Mouse (Mus musculus) heart, embryonic 12.5 days (tissue): Measurements from ENCODE around the gene Taar2. TPM values are rescaled to one million over a fixed set of nuclear protein-coding genes. Genes with fewer than 3 reads are reported as not detected.

Source experiments
- ATAC-seq: fragments of 200-750 bp; cut with Nextera tagmentation; 2 replicates; pipeline ENCODE4 v1.8.0; 2017; ENCODE audit warnings: moderate TSS enrichment, moderate library complexity; ENCODE audit not compliant: insufficient number of reproducible peaks, low FRiP score
- H3K27ac ChIP-seq: fragments of 300-500 bp; sonication (generic); 2 replicates; pipeline ENCODE4 v1.5.1; 2016; ENCODE audit warnings: mild to moderate bottlenecking, moderate library complexity; ENCODE audit not compliant: poor library complexity, severe bottlenecking
- H3K27me3 ChIP-seq: fragments of 300-500 bp; sonication (generic); replicated peaks from 2 replicates; pipeline ENCODE4 v1.6.1; 2016; ENCODE audit warnings: mild to moderate bottlenecking, moderate library complexity
- H3K36me3 ChIP-seq: fragments of 300-500 bp; sonication (generic); 2 replicates; pipeline ENCODE4 v1.6.1; 2016; ENCODE audit warnings: mild to moderate bottlenecking, moderate library complexity
- H3K4me1 ChIP-seq: fragments of 300-500 bp; sonication (generic); replicated peaks from 2 replicates; pipeline ENCODE4 v1.6.1; 2016; ENCODE audit warnings: mild to moderate bottlenecking
- H3K4me2 ChIP-seq: fragments of 300-500 bp; sonication (generic); 2 replicates; pipeline ENCODE4 v1.6.1; 2016; ENCODE audit warnings: mild to moderate bottlenecking, moderate library complexity
- H3K4me3 ChIP-seq: fragments of 300-500 bp; sonication (generic); 2 replicates; pipeline ENCODE4 v1.5.1; 2016; ENCODE audit warnings: mild to moderate bottlenecking
- H3K9ac ChIP-seq: fragments of 300-500 bp; sonication (generic); 2 replicates; pipeline ENCODE4 v1.6.1; 2016; ENCODE audit warnings: mild to moderate bottlenecking, moderate library complexity
- H3K9me3 ChIP-seq: fragments of 300-500 bp; sonication (generic); replicated peaks from 2 replicates; pipeline ENCODE4 v1.6.1; 2016; ENCODE audit warnings: mild to moderate bottlenecking, moderate library complexity
- WGBS: fragments of 180-500 bp; shearing (Covaris S2); methylation state at CpG from one replicate; pipeline ENCODE4 v1.1.7; 2016; 5-methylcytosine and 5-hydroxymethylcytosine counted together
- polyA plus RNA-seq: library from polyadenylated mRNA; unstranded; fragments of >200 nt; fragmentation: Nextera tagmentation; extraction: Ambion mirVana; gene quantifications from 2 replicates; pipeline ENCODE4 v1.2.1, GENCODE M21; 2016

The Taar2 gene
- polyA plus RNA-seq, 1 experiment from 2014 or later = not detected

DNA sequence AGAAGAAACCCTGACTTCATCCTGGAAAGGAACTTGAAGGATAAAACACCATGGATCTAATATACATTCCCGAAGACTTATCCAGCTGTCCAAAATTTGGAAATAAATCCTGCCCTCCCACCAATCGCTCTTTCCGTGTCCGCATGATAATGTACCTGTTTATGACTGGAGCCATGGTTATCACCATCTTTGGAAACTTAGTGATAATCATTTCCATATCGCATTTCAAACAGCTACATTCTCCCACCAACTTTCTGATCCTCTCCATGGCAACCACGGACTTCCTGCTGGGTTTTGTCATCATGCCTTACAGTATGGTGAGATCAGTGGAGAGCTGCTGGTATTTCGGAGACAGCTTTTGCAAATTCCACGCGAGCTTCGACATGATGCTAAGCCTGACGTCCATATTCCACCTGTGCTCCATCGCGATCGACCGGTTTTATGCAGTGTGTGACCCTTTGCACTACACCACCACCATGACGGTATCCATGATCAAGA, 11.2 kb downstream of the Taar2 start, which contains the start of gene Taar3:
Taar3 (plus strand) TSS at position 51 of the 498 bp plus-strand sequence.
- no peaks in the 10 kb centered on the region for H3K9me3 ChIP-seq
- H3K4me1 ChIP-seq = 0 out of 2 replicates have a peak, but pooled peaks cover 13% of the 10 kb centered on the region
- H3K27ac ChIP-seq = no peak within 1 kb of the TSS
- H3K4me3 ChIP-seq = no peak within 1 kb of the TSS
- H3K4me2 ChIP-seq = no peak within 1 kb of the TSS
- no peak within 1 kb of the TSS for H3K9ac ChIP-seq
- no peak for ATAC-seq
- WGBS = 85% methylated on average over 16 of the region's 16 CpGs
- no peaks in the 10 kb centered on the region for H3K36me3 ChIP-seq
- H3K27me3 ChIP-seq = no peaks in the 10 kb centered on the region

GRCm38 (mm10) chr10:23951714-23952113, 13.3 kb downstream of the Taar2 start:
- 78% methylated on average over 6 of the region's 6 CpGs for WGBS
- no peak overlapping the region for H3K4me3 ChIP-seq
- H3K9me3 ChIP-seq = no peaks in the 10 kb centered on the region
- no peak overlapping the region for H3K27ac ChIP-seq
- H3K36me3 ChIP-seq = no peaks in the 10 kb centered on the region
- no peaks in the 10 kb centered on the region for H3K27me3 ChIP-seq
- H3K9ac ChIP-seq = no peak overlapping the region
- H3K4me1 ChIP-seq = 0 out of 2 replicates have a peak, but pooled peaks cover 13% of the 10 kb centered on the region
- H3K4me2 ChIP-seq = no peak overlapping the region
- no peak for ATAC-seq

DNA sequence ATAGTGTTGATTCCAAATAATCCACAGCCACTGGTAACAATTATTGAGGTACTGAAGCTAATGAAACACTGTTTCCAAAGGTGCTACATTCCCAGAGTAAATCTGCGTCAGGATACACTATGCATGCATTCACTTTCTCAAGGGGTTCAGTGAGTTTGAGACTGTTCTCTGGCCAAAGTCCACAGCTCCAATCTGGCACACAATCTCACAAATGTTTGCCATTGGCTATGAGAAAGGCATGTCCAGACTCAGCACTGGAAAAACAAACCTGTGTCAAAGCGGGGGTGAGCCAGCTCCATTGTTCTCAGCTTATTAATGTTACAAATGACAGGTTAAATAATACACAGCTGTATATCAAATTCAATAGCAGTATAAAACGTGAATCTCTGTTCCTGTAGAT, 20.7 kb downstream of the Taar2 start:
- no peak overlapping the region for H3K4me3 ChIP-seq

GRCm38 (mm10) chr10:23960444-23960915, 22.1 kb downstream of the Taar2 start, which contains the start of gene Taar4:
Taar4 (plus strand) TSS chr10:23960494.
- H3K9ac ChIP-seq = no peak within 1 kb of the TSS
- no peaks in the 10 kb centered on the region for H3K36me3 ChIP-seq
- no peak within 1 kb of the TSS for H3K27ac ChIP-seq
- no peaks in the 10 kb centered on the region for H3K4me1 ChIP-seq
- no peaks in the 10 kb centered on the region for H3K9me3 ChIP-seq
- ATAC-seq = no peak
- H3K27me3 ChIP-seq = no peaks in the 10 kb centered on the region
- no peak within 1 kb of the TSS for H3K4me3 ChIP-seq
- WGBS = 89% methylated on average over 13 of the region's 13 CpGs
- H3K4me2 ChIP-seq = no peak within 1 kb of the TSS

More for the DNA sequence above, 20.7 kb downstream of the Taar2 start:
- H3K27ac ChIP-seq = no peak overlapping the region
- no peak for ATAC-seq
- 0 out of 2 replicates have a peak, but pooled peaks cover 5% of the 10 kb centered on the region for H3K4me1 ChIP-seq
- H3K9me3 ChIP-seq = no peaks in the 10 kb centered on the region
- no peaks in the 10 kb centered on the region for H3K27me3 ChIP-seq
- H3K9ac ChIP-seq = no peak overlapping the region
- H3K4me2 ChIP-seq = no peak overlapping the region
- 55% methylated on average over 3 of the region's 3 CpGs for WGBS
- no peaks in the 10 kb centered on the region for H3K36me3 ChIP-seq

- no peaks in the 10 kb centered on the region for H3K27me3 ChIP-seq
- H3K9me3 ChIP-seq = no peaks in the 10 kb centered on the region; the same call in 1 of the 2 replicates
- no peak overlapping the region for H3K4me2 ChIP-seq
- no peak overlapping the region for H3K27ac ChIP-seq
- H3K4me3 ChIP-seq = no peak overlapping the region
- no peak overlapping the region for H3K9ac ChIP-seq
- 49% methylated on average over 3 of the region's 3 CpGs for whole genome bisulfite sequencing
- 0 out of 2 replicates have a peak, but pooled peaks cover 1% of the 10 kb centered on the region for H3K4me1 ChIP-seq
- ATAC-seq = peak; percentile 73
- H3K36me3 ChIP-seq = no peaks in the 10 kb centered on the region
Measured at GRCm38 (mm10) chr10:23963444-23963843, 25.1 kb downstream of the Taar2 start.

- WGBS = 72% methylated on average over 6 of the region's 6 CpGs
- ATAC-seq = no peak
Measured at GRCm38 (mm10) chr10:23964921-23965610, 26.7 kb downstream of the Taar2 start.

DNA sequence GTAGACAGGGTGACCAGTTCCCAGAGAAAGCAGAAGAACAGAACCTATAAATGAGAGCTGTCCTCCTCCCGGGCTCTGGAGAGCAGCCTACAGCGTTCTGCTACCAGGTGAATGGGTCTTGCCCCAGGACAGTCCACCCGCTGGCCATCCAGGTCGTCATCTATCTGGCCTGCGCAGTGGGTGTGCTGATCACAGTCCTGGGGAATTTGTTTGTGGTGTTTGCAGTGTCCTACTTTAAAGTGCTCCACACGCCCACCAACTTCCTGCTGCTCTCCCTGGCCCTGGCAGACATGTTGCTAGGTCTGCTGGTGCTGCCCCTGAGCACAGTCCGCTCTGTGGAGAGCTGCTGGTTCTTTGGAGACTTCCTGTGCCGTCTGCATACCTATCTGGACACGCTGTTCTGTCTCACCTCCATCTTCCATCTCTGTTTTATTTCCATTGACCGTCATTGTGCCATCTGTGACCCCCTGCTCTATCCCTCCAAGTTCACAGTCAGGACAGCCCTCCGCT, 32.3 kb downstream of the Taar2 start, which contains the start of gene Taar5:
Taar5 (plus strand) TSS at position 51 of the 510 bp plus-strand sequence.
- Histone ChIP-seq H3K9ac (no peak within 1 kb of the TSS), H3K27me3 (no peaks in the 10 kb centered on the region), H3K4me2 (no peak within 1 kb of the TSS), H3K4me1 (0 out of 2 replicates have a peak, but pooled peaks cover 2% of the 10 kb centered on the region), H3K27ac (no peak within 1 kb of the TSS), H3K36me3 (no peaks in the 10 kb centered on the region), H3K4me3 (no peak within 1 kb of the TSS), H3K9me3 (no peaks in the 10 kb centered on the region; the same call in 1 of the 2 replicates)
- WGBS = 82% methylated on average over 11 of the region's 11 CpGs
- no peak for ATAC-seq

More at GRCm38 (mm10) chr10:23964921-23965610, 26.7 kb downstream of the Taar2 start:
- no peaks in the 10 kb centered on the region for H3K27me3 ChIP-seq
- no peak overlapping the region for H3K4me2 ChIP-seq
- no peaks in the 10 kb centered on the region; the same call in 1 of the 2 replicates for H3K9me3 ChIP-seq
- H3K27ac ChIP-seq = no peak overlapping the region
- H3K4me1 ChIP-seq = 0 out of 2 replicates have a peak, but pooled peaks cover 2% of the 10 kb centered on the region
- no peak overlapping the region for H3K4me3 ChIP-seq
- H3K9ac ChIP-seq = no peak overlapping the region
- no peaks in the 10 kb centered on the region for H3K36me3 ChIP-seq

DNA sequence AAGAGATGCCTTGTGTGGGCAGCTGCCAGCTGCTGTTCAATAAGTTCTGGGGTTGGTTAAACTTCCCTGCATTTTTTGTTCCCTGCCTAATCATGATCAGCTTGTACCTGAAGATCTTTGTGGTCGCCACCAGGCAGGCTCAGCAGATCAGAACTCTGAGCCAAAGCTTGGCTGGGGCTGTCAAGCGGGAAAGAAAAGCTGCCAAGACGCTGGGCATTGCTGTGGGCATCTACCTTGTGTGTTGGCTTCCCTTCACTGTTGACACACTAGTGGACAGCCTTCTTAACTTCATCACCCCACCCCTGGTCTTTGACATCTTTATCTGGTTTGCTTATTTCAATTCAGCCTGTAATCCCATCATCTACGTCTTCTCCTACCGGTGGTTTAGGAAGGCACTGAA, 32.9 kb downstream of the Taar2 start:
- H3K27me3 ChIP-seq = no peaks in the 10 kb centered on the region
- H3K36me3 ChIP-seq = no peaks in the 10 kb centered on the region
- H3K4me1 ChIP-seq = 0 out of 2 replicates have a peak, but pooled peaks cover 2% of the 10 kb centered on the region
- 80% methylated on average over 5 of the region's 5 CpGs for WGBS
- H3K4me2 ChIP-seq = no peak overlapping the region
- H3K9ac ChIP-seq = no peak overlapping the region
- ATAC-seq = no peak
- no peak overlapping the region for H3K4me3 ChIP-seq
- H3K27ac ChIP-seq = no peak overlapping the region
- H3K9me3 ChIP-seq = no peaks in the 10 kb centered on the region; the same call in 1 of the 2 replicates

DNA sequence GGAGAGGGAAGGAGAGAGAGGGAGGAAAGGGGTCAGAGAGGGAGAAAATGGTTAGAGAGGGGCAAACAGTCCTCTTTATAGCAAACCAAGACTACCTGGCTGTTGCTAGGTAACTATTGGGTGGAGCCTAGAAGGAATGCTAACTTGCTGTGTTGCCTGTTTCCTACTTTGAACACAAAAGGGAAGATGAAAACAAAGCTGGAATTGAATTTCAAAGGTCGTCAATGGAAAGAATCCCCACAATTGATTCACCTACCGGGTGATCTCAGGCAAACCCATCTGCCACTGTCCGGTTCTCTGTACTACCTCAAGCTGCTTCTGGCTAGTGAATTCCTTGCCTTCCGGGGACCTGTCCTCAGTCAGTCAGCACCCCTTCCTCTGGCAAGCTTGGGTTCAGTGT, 39.6 kb downstream of the Taar2 start:
- ATAC-seq = no peak
- Histone ChIP-seq H3K4me3 (no peak overlapping the region), H3K9me3 (no peaks in the 10 kb centered on the region), H3K27me3 (no peaks in the 10 kb centered on the region), H3K27ac (no peak overlapping the region), H3K4me2 (no peak overlapping the region), H3K9ac (no peak overlapping the region), H3K36me3 (no peaks in the 10 kb centered on the region), H3K4me1 (no peaks in the 10 kb centered on the region)
- 54% methylated on average over 4 of the region's 4 CpGs for WGBS

GRCm38 (mm10) chr10:23978901-23979705, 40.7 kb downstream of the Taar2 start:
- no peak overlapping the region for H3K9ac ChIP-seq
- no peaks in the 10 kb centered on the region for H3K36me3 ChIP-seq
- H3K27me3 ChIP-seq = no peaks in the 10 kb centered on the region
- no peak overlapping the region for H3K27ac ChIP-seq
- no peaks in the 10 kb centered on the region for H3K4me1 ChIP-seq
- no peaks in the 10 kb centered on the region for H3K9me3 ChIP-seq
- H3K4me3 ChIP-seq = no peak overlapping the region
- 42% methylated on average over 16 of the region's 16 CpGs for WGBS
- ATAC-seq = peak; percentile 61
- no peak overlapping the region for H3K4me2 ChIP-seq
